Mouse (Mus musculus): ENCODE measurements at regions not wholly inside any gene's neighbourhood (a gene's known extent, or its start where the extent isn't known, plus 50 kb on each side); places are given as distances from the start of the nearest gene placed in this dataset.

DNA sequence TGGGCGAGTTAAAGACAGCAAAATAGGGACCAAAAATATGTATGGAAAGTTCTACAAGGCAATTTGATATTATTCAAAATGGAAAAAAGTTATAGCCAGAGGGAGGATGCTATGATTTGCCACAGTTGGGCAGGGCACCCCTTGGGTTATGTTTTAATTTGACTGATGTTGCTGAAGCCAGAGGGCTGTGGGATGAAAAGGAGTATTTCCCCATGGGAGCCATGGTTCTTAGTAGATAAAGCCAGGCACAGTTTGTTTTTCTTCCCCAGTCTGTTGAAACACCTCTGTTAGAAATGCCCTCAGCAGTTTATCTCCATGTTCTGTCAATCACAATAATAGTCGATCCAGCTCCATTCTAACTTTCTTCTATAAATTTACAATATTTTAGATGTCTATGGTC, 82.6 kb upstream of the Gm11146 start:
- DNase-seq: no peak

DNA sequence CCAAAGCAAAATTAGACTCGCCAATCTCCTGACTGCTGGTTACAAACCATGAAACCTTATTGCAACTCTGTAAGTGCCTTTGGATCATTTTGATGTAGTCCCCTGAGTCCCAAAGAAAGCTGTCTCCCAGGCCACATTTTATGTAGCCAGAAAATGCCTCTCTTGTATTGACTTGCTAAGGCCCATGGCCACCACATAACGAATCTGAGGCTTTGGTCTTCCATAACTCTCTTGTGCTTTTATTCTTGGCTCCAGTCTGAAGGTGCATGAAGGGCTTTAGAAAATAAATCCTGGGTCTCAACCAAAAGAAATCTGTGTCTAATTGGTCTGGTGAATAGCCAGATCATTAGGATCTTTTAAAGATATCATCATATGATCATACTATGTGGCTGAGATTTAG, 77.3 kb upstream of the Gm11146 start:
- no peak for DNase-seq

DNA sequence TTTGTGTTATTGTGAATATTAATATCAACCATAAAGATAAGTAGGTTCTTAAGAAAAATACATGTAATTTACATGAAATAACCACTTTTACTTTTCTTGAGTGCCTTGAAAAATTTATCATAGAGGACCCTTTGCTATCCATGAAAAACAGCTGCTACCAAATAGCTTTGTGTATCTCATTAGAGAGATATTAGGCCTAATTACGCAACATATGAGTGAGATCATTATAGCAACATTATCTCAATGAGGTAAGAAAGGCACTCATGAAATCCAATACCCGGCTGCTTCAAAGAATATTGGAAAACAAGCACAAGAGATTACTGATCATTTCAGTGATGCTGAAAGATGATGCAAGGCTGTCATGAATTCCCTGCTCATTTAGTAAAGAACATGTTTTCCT, 74.9 kb upstream of the Gm11146 start:
- no peak for DNase-seq

DNA sequence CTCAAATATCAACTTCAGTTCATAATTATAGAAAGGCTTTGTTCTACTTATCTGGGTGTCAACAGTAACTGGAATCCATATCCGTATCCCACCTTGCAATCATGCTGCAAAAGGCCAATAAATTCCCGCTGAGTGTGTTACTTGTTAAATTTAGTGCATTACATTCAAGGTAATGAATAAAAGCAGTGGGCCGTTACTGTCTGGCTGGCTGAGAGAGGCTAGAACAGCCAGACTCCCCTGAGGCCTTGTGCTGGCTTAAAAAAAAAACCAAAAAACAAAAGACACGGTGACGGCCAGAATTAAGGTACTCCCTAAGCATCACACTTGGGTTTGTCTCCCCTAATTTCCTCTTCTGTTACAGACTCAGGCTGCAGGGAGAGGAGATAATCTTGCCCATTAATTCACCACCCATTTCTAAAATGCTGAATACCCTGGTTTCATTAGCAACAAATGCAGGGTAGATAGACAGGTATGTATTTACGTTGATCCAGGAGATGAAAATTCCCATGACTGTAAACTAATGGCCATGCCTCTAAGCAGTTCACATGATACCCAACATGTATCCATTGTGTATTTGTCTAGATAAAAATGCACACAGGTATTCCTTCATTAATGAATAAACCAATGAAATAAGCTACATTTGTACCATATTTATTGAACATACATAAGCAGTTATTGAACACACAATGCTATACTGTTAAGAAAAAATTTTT, 74.1 kb upstream of the Gm11146 start:
- DNase-seq: no peak

DNA sequence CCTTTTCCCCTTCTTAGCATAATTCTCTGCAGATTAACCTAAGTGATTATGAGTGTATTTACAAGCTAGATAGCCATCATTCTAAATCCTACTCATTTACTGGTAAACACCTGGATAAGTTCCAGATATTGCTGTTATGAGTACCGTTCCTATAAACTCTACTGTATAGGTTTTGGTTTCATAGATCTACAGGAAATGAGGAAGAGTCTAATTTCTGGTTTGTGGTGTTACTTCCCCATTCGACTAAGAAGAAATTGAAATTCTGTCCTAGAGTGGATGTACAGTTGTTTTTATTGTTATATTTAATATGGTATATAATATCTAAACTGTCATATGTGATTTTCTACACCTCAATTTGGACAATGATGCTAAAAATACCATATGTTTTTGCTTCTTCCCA, 69.4 kb upstream of the Gm11146 start:
- no peak for DNase-seq

DNA sequence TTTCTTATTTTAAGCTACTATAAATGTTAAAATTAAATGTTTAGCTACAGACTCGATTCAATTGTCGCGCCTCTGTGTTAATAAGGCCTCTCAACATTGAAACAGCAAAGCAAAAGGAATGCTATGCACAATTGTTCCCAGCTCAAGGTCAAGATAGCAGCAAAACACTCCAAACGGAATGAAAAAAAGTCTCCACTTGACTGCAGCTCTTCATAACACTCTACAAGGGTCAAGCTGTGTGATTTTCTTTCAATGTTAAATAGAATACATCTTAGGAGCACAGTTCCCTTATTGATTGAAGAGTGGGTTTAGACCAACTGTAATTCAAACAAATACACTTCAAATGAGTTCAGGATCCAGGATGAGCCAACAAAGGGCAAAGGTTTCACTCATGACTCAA, 63.9 kb upstream of the Gm11146 start:
- DNase-seq: no peak

DNA sequence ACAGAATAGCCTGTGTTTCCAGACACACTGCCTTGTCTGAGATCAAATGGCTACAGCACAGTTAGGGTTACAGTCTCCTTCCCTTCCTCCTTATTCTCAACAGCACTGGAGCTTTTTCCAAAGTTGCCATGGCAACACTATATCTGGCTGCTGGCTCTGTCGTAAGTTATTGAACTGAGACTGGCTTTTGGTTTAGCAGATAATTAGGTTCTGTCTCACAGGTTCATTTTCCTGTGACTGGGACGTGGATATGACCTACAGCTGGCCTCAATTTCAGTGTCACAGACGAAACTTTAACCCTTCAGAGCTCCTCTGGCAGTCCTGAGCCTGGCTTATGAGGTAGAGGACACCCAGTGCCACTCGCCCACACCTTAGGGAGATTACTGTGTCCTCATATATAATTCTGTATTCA, 60.2 kb upstream of the Gm11146 start:
- DNase-seq: no peak

DNA sequence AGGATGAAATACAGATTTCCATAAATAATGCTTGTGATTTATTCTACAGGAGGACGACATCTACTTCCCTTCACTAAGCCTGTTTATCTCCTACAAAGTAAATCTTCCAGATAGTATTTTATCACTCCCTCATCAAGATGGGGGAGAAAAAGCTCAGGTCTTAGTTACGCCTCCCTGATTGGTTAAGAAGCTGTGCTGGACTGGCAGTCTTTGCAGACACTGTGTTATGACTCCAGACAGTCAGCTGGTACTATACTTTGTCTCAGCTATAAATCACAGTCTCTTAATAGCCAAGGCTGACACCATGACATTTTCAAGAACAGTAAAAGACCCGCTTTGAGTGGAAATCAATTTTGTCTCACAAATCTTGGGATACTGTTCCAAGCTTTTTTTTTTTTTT, 51.4 kb upstream of the Gm11146 start:
- DNase-seq: no peak
